Comparison of ENCODE assay signal across 12 mouse cellular contexts in the genomic region with DNA sequence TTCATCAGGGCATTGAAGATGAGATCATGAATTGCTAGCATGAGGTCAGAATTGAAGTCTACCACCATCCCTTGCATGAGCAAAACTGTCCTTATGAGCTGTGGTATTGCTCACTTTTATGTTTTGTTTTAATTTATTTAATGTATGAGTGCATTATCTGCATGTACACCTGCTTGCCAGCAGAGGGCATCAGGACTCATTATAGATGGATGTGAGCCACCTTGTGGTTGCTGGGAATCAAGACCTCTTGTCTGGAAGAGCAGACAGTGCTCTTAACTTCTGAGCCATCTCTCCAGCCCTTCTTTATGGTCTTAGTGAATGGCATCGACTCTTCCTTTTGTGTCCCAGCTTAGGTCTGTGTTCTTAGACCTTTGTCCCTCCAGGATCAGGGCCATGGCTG. TPM values are rescaled to one million over a fixed set of nuclear protein-coding genes. Genes with fewer than 3 reads are reported as not detected.
DNase-seq lines count a peak whose midpoint lies in the region; TF ChIP-seq lines count a peak whose summit lies in the region.
"Had no signal": no experiment of that assay in that cellular context is flagged by ENCODE, and none has a peak within 500 bp of the region (broad histone marks: within the 10 kb centered on the region; RNA-seq: fewer than 3 reads in every experiment).

No protein-coding gene starts in this region.

- no peak overlapping the region for H3K27ac ChIP-seq in heart, adult 2 months
- H3K27ac ChIP-seq in thymus, adult 2 months (ENCODE audit: control insufficient read depth, insufficient read depth, low read length): no peak overlapping the region
- H3K27ac ChIP-seq: stomach, embryonic 15.5 days had no signal

- no peak overlapping the region for H3K4me3 ChIP-seq in heart, adult 2 months
- no peak overlapping the region for H3K4me3 ChIP-seq in thymus, adult 2 months (ENCODE audit: control insufficient read depth, insufficient read depth, low read length)
- H3K4me3 ChIP-seq: megakaryocyte, embryonic 14.5 days; stomach, embryonic 15.5 days had no signal

- H3K4me1 ChIP-seq in heart, adult 2 months (ENCODE audit: control insufficient read depth, insufficient read depth, low read length): peaks cover 2% of the 10 kb centered on the region; the same call in 1 of the 2 replicates
- peaks cover 10% of the 10 kb centered on the region for H3K4me1 ChIP-seq in thymus, adult 2 months (replicated peaks; ENCODE audit: control insufficient read depth, insufficient read depth, low read length)

- no peaks in the 10 kb centered on the region for H3K36me3 ChIP-seq in heart, adult 2 months (ENCODE audit: control insufficient read depth, insufficient read depth, low read length)
- peaks cover 11% of the 10 kb centered on the region for H3K36me3 ChIP-seq in thymus, adult 2 months (ENCODE audit: control insufficient read depth, insufficient read depth, low read length)
- peaks cover 13% of the 10 kb centered on the region for H3K36me3 ChIP-seq in splenic B cell, adult 2 months (ENCODE audit: control insufficient read depth, insufficient read depth, low read length, poor library complexity, severe bottlenecking)
- H3K36me3 ChIP-seq: stomach, embryonic 15.5 days had no signal

- no peak for TF ChIP-seq EP300 in heart, adult 2 months (IDR thresholded peaks at IDR 0.05; ENCODE audit: insufficient read depth, low read depth, low read length)

- no peak overlapping the region for H3K9ac ChIP-seq in heart, adult 2 months (ENCODE audit: low read depth, low read length)
- H3K9ac ChIP-seq: stomach, embryonic 15.5 days had no signal

- intact Hi-C loops in heart, adult 2 months (cut with DNase I): no loop called here

- TF ChIP-seq CTCF in heart, adult 2 months (IDR thresholded peaks at IDR 0.05): peak; percentile 62
- no peak for TF ChIP-seq CTCF in thymus, adult 2 months (IDR thresholded peaks at IDR 0.05; ENCODE audit: borderline replicate concordance, control insufficient read depth, extremely low read depth, insufficient read depth, low read length, poor library complexity)
- peak; percentile 36; the same call in 1 of the 2 replicates for TF ChIP-seq CTCF in brain, embryonic 14.5 days (IDR thresholded peaks at IDR 0.05; ENCODE audit: borderline replicate concordance, extremely low read depth, insufficient read depth, insufficient read length)

- 93% methylated on average over 1 of the region's 1 CpGs for WGBS in heart, adult 2 months
- WGBS in thymus, adult 2 months: 100% methylated on average over 1 of the region's 1 CpGs

- no peaks in the 10 kb centered on the region for H3K79me2 ChIP-seq in heart, adult 2 months (replicated peaks; ENCODE audit: control insufficient read depth, insufficient read depth, low read length)

- H3K27me3 ChIP-seq in heart, adult 2 months (ENCODE audit: control insufficient read depth, insufficient read depth, low read length): no peaks in the 10 kb centered on the region
- no peaks in the 10 kb centered on the region for H3K27me3 ChIP-seq in thymus, adult 2 months (ENCODE audit: control insufficient read depth, insufficient read depth, low read length)
- H3K27me3 ChIP-seq in splenic B cell, adult 2 months (ENCODE audit: control insufficient read depth, insufficient read depth, low read length, poor library complexity, severe bottlenecking): no peaks in the 10 kb centered on the region
- H3K27me3 ChIP-seq: megakaryocyte, embryonic 14.5 days; Patski; stomach, embryonic 15.5 days had no signal

- no peak for TF ChIP-seq POLR2A in heart, adult 2 months (IDR thresholded peaks at IDR 0.05; ENCODE audit: insufficient read depth, low read depth, low read length)
- TF ChIP-seq POLR2A in thymus, adult 2 months (IDR thresholded peaks at IDR 0.05; ENCODE audit: control insufficient read depth, extremely low read depth, insufficient read depth, low read length, poor library complexity): no peak
- no peak for TF ChIP-seq POLR2A in brain, embryonic 14.5 days (IDR thresholded peaks at IDR 0.05; ENCODE audit: borderline replicate concordance, extremely low read depth, insufficient read depth, insufficient read length, poor library complexity, severe bottlenecking)

- DNase-seq in heart, adult 2 months: no peak
- no peak for DNase-seq in heart, postnatal 4 days
- peak; percentile 21 for DNase-seq in thymus, adult 2 months
- DNase-seq in thymus, postnatal 25 days: no peak
- DNase-seq in brain, embryonic 14.5 days (ENCODE audit: low read depth): no peak
- DNase-seq in splenic B cell, adult 2 months (ENCODE audit: low read depth, low spot score): peak; percentile 77
- DNase-seq in embryo, embryonic 10 days (ENCODE audit: low spot score): no peak
- DNase-seq in urinary bladder, postnatal 4 days (ENCODE audit: low spot score in 2 of 2): no peak
- DNase-seq: kidney, adult 11 months had no signal

RNA-seq across cellular contexts. Expression of a gene that starts 39.0 kb away (rescaled TPM):
- 10 to 100 TPM; 20.9 to 23.2 TPM for total RNA-seq in heart, adult 2 months (2021)
- 21.3 and 28.8 TPM in 2 replicates for polyA plus RNA-seq in heart, adult 2 months (2012; rRNA removed)
- total RNA-seq in heart, postnatal 4 days (2021): 1 to 10 TPM; 5.5 TPM
- 93.6 and 148 TPM in 2 replicates for polyA plus RNA-seq in thymus, adult 2 months (2012; rRNA removed)
- polyA plus RNA-seq in brain, embryonic 14.5 days (2012; rRNA removed): 8.1 and 8.8 TPM in 2 replicates

RNA-seq across cellular contexts. Expression of a gene that starts 55.9 kb away (rescaled TPM):
- 10 to 100 TPM; 48.3 to 59.4 TPM for total RNA-seq in heart, adult 2 months (2021)
- 60.3 and 79.7 TPM in 2 replicates for polyA plus RNA-seq in heart, adult 2 months (2012; rRNA removed)
- 10 to 100 TPM; 37.4 to 41.8 TPM for total RNA-seq in heart, postnatal 4 days (2021)
- polyA plus RNA-seq in thymus, adult 2 months (2012; rRNA removed): 46.7 and 48.7 TPM in 2 replicates
- polyA plus RNA-seq in brain, embryonic 14.5 days (2012; rRNA removed): 40.1 and 44.0 TPM in 2 replicates

Comparison
In these comparisons a context has a peak if more than half of its experiments do, and no peak if none do; other contexts are left out.
1. DNase-seq: peak in thymus, adult 2 months (single experiment) and splenic B cell, adult 2 months (single experiment); none in heart, adult 2 months (0 of 2), heart, postnatal 4 days (single experiment), thymus, postnatal 25 days (single experiment), brain, embryonic 14.5 days (single experiment), embryo, embryonic 10 days (single experiment) and urinary bladder, postnatal 4 days (0 of 2).